Mouse (Mus musculus) lung, adult 2 months (tissue): ENCODE measurements at regions not wholly inside any gene's neighbourhood (a gene's known extent, or its start where the extent isn't known, plus 50 kb on each side); places are given as distances from the start of the nearest gene placed in this dataset.
A peak's percentile ranks its signal among the peaks of the same experiment; 100 is the strongest.

ENCODE experiments used
- DNase-seq: peaks from one replicate; pipeline ENCODE4 v3.0.0; 2022
- H3K4me1 ChIP-seq: fragments of 200-500 bp; 2 replicates; pipeline ENCODE4 v1.6.1; 2011; ENCODE audit warnings: low read length; ENCODE audit not compliant: control insufficient read depth, insufficient read depth
- H3K4me3 ChIP-seq: fragments of 200-500 bp; replicated peaks from 2 replicates; pipeline ENCODE3; 2011; ENCODE audit warnings: low read depth, mild to moderate bottlenecking, control low read depth, low read length; ENCODE audit errors: extremely low read depth
- CTCF ChIP-seq: fragments of 200-500 bp; IDR thresholded peaks from 2 replicates; pipeline ENCODE4 v1.5.1; 2011; ENCODE audit warnings: mild to moderate bottlenecking, low read length, control low read depth; ENCODE audit not compliant: insufficient read depth
- POLR2A ChIP-seq: fragments of 200-500 bp; IDR thresholded peaks from 2 replicates; pipeline ENCODE4 v1.6.1; 2011; ENCODE audit warnings: low read depth, mild to moderate bottlenecking, control low read depth, low read length, borderline replicate concordance; ENCODE audit errors: extremely low read depth
- WGBS: fragments of 180-500 bp; shearing (Covaris S2); methylation state at CpG from one replicate; pipeline ENCODE4 v1.1.7; 2018; 5-methylcytosine and 5-hydroxymethylcytosine counted together

DNA sequence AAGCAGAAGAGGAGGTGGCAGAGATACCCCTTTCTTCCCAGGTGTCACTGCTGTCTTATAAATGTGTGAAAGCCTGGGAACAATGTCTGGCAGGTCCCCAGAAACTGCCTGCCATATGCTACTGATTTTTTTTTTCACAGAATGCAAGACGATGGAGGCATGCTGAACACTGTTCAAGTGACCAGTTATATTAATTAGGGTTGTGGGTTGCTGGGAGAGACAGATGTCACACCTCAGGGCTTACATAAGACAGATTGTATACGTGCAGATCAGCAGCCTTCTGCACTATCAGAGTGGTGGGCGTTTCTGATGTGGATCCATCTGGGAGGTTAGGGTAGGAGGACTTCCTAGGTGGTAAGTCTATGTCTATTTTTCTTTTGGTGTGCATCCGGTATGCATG is 120.6 kb upstream of the Adra1b start:
- TF ChIP-seq CTCF (no peak), POLR2A (no peak)
- Histone ChIP-seq H3K4me1 (no peaks in the 10 kb centered on the region), H3K4me3 (no peak overlapping the region)
- no peak for DNase-seq
- 70% methylated on average over 4 of the region's 4 CpGs for WGBS

DNA sequence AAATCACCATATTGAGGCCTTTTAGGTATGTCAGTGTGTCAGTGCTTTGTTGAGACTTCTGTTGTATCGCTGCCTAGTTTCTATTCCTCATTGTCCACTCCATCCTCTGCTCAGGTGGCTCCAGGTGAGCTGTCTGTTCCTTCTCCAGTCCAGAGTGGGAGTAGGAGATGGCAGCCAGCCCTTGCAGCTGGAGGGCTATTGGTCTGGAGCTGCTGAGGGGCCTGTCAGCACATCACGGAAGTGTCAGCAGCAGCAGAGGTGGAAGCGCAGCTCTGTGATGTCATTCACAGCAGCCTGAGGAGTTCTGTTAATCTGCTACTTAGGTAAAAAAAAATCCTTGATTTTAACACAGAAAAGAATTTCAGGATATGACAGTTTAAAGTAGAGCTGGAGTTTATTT is 126.0 kb upstream of the Adra1b start:
- H3K4me3 ChIP-seq, result no peak overlapping the region
- H3K4me1 ChIP-seq, result no peaks in the 10 kb centered on the region
- 73% methylated on average over 3 of the region's 3 CpGs for WGBS
- no peak for DNase-seq
- no peak for TF ChIP-seq POLR2A
- TF ChIP-seq CTCF, result no peak

DNA sequence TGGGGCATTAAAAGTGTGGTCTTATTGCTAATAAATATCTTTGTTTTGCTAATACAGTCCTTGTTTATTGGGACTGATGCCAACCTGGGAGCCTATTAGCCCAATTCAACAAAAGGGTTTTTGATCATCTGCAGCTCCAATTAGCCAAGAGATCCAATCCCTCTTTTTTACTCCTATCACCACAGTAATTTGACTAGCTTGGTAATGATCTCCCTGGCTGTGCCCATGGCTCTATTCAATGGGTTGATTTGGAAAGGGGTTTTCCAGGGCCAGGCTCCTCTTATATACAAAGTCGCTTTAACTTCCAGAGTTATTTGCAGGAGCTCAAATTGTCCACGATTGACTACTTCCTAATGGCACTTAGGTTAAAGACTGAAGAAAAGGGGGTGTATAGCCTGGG is 145.1 kb upstream of the Adra1b start:
- H3K4me1 ChIP-seq, result no peaks in the 10 kb centered on the region
- DNase-seq, result no peak
- TF ChIP-seq POLR2A, result no peak
- no peak for TF ChIP-seq CTCF
- WGBS, result 64% methylated on average over 2 of the region's 2 CpGs
- no peak overlapping the region for H3K4me3 ChIP-seq

DNA sequence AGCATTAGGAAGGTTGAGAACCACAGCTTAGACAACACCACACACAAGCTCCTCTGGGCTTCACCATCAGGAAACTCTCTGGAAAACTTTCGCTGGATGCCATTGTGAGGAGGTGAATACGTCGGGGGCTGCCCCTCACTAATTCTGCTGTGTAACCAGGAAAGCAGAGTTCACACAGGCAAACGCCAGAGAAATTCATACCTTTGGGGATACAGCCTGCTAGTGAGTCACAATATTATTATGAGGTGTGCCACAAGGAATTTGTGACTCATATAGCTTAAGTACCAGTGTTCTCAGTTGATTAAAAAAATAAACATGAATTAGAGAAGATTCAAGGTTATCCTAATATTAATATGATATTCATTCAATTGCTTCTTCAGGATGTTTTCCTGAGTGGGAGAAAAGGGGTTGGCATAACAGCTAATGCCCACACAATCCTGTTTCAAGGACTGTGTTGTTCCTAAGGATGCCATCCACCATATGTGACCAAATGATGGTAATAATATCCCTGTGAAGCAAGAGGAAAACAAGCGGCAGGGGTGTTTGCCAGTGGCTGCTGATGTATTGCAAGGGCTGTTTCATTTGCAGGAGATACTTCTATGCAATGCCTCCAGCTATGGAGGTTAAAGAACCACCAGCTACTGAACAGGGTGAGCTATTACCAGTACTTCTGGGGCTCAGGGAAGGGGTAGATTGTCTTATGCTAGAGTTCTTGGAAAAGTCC is 148.4 kb upstream of the Adra1b start:
- H3K4me3 ChIP-seq, result no peak overlapping the region
- 71% methylated on average over 5 of the region's 5 CpGs for WGBS
- no peak for TF ChIP-seq POLR2A
- TF ChIP-seq CTCF, result no peak

DNA sequence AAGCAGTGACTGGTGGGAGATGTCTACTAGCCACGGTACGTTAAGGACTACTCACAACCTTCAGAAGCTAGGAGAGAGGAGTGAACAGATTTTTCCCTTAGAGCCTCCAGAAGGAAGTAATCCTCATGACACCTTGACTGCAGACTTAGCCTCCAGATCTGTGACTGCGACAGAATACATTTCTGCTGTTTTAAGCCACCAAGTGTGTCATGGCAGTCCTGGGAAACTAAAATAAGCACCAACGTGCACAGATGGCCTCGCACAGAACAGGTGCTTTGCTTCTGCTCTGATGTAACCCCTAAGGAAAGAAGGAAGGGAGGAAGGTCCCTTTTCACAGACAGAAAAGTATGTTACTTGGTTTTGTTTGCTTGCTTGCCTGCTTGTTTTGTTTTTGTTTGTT is 151.5 kb upstream of the Adra1b start:
- DNase-seq, result no peak
- TF ChIP-seq CTCF, result no peak
- 76% methylated on average over 5 of the region's 5 CpGs for WGBS
- Histone ChIP-seq H3K4me3 (no peak overlapping the region), H3K4me1 (no peaks in the 10 kb centered on the region)

More for the DNA sequence above, 148.4 kb upstream of the Adra1b start:
- no peak for DNase-seq
- H3K4me1 ChIP-seq, result no peaks in the 10 kb centered on the region

DNA sequence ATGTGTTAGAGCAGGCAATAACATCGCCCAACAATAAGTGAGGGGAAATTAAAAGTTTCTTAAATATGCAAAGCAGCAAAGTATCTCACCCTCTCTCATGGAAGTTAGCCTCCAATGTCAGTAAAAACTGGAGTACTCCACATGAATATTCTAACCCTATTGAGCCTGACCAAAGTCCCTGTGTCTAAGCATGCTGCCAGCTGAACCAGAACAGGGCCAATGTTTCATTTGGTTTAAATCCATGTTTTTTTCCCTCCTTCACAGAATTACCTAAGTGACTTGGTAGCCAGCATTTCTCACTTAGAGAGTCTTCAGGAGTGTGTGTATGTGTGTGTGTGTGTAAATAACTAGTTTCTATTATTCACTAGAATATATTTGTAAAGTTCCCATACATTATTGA is 161.4 kb upstream of the Adra1b start:
- DNase-seq, result no peak
- Histone ChIP-seq H3K4me1 (no peaks in the 10 kb centered on the region), H3K4me3 (no peak overlapping the region)
- TF ChIP-seq CTCF, result no peak
- no peak for TF ChIP-seq POLR2A
- 89% methylated on average over 1 of the region's 1 CpGs for WGBS

DNA sequence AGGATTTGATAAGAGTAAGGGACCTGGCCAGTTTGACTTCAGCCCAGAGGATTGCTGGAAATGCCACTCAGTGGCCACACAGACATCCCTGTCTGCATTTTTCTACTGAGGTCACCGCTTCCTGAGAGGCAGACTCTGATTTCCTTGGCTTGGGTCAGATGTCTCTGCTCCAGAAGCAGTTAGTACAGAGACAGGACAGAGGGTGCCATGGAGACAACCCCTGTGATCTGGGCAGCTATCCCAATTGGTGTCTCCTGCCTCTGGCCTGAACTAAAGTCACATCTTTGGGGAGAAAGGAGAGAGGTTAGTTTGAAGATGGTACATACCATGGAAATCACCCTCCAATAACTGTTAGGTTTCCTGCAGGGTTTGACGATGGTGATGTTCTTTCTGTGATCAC is 165.2 kb upstream of the Adra1b start:
- WGBS, result 85% methylated on average over 2 of the region's 2 CpGs
- TF ChIP-seq CTCF (no peak), POLR2A (no peak)
- Histone ChIP-seq H3K4me1 (no peaks in the 10 kb centered on the region), H3K4me3 (no peak overlapping the region)
- no peak for DNase-seq

DNA sequence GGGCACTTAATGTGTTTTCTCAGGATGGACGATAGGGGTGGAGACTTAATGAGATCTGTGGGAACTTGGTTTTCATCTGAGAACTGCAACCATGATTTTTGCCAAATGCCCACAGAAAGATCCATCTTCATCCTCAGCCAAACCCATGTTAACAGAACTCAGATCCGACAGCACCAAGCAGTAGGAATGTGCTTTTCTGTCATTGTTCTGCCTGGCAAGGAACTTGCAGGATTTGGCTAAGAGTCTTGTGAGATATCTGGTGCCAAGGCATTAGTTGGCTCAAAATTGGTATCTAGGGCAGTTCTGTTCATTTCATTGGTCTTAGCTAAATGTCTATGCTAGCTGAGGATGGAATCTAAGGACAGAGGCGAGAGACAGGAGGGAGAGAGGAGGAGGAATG is 182.7 kb upstream of the Adra1b start:
- WGBS, result 62% methylated on average over 3 of the region's 3 CpGs
- Histone ChIP-seq H3K4me1 (no peaks in the 10 kb centered on the region), H3K4me3 (no peak overlapping the region)
- DNase-seq, result no peak
- no peak for TF ChIP-seq POLR2A
- TF ChIP-seq CTCF, result no peak

DNA sequence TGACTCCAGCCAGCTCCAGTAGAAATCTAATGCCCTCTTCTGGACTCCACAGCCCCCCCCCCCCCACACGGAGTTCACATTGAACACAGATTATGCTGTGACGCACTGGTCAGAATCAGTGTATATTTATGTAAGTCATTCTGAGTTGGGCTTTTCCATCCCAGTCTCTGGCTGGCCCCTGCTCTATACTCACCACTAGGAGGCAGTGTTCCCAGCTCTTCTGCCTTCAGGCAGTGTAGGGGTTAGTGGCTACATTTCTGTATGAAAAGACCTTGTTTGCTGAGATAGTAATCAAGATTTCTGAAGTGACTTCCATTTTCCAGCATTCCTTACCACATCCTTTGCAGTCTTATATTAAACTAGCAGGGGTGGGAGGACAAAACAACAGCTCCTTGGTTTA is 185.9 kb upstream of the Adra1b start:
- WGBS, result 63% methylated on average over 2 of the region's 2 CpGs
- no peak for DNase-seq
- Histone ChIP-seq H3K4me3 (no peak overlapping the region), H3K4me1 (no peaks in the 10 kb centered on the region)
- TF ChIP-seq POLR2A (no peak), CTCF (peak; percentile 47)

DNA sequence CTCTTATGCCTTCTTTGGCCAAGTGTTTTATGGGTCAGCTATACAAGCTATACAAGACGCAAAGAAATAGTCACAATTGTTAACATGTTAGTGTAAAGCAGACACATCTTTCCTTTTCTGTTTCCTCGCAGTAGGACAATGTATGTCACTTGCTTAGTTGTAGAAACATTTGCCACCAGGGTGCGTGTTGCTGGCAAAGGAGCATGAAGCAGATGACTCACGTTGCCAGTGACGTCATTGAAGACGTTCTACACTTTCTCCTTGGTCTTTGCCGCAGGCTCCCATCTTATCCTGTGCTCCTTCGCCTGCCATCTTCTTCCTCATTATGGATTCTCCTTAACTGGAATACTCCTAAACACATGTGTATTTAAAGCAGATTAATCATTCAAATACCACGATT is 188.5 kb upstream of the Adra1b start:
- TF ChIP-seq POLR2A (no peak), CTCF (no peak)
- no peak overlapping the region for H3K4me3 ChIP-seq
- DNase-seq, result no peak
- H3K4me1 ChIP-seq, result no peaks in the 10 kb centered on the region
- 84% methylated on average over 9 of the region's 9 CpGs for WGBS
